Mouse (Mus musculus): ENCODE data around the gene Sec14l2. TPM values are rescaled to one million over a fixed set of nuclear protein-coding genes. Genes with fewer than 3 reads are reported as not detected.
A peak's percentile ranks its signal among the peaks of the same experiment; 100 is the strongest.

Sec14l2 gene
- total and polyA plus RNA-seq, 3 experiments, result 16.7 to 24.2 (median 21.5) TPM

GRCm38 (mm10) chr11:4127059-4127458 is 3.8 kb upstream of the Sec14l2 start:
- Histone ChIP-seq H3K27me3 (replicated peaks) (no peaks in the 10 kb centered on the region), H3K4me1 (ENCODE audit: control insufficient read depth in 1 of 2, insufficient read depth in 2 of 2) (peaks cover 4 to 9% of the 10 kb centered on the region in 2 experiments), H3K27ac (ENCODE audit: insufficient read depth, low read depth) (no peak overlapping the region), H3K4me2 (ENCODE audit: insufficient read depth, low read depth, poor library complexity, severe bottlenecking) (no peak overlapping the region), H3K9me3 (replicated peaks; ENCODE audit: low read length) (peaks cover 22% of the 10 kb centered on the region), H3K9ac (ENCODE audit: insufficient read depth, low read depth) (no peak overlapping the region), H3K36me3 (replicated peaks in 1 of 2; ENCODE audit: control insufficient read depth in 1 of 2, insufficient read depth in 1 of 2, low read length in 1 of 2) (no peaks in the 10 kb centered on the region), H3K79me2 (replicated peaks; ENCODE audit: control insufficient read depth, extremely low read depth, insufficient read depth, poor library complexity, severe bottlenecking) (no peaks in the 10 kb centered on the region), H3K4me3 (replicated peaks in 1 of 3; ENCODE audit: low read depth in 2 of 3, low read length in 2 of 3, poor library complexity in 1 of 3) (no peak overlapping the region)
- no peak for DNase-seq (ENCODE audit: extremely low read depth)
- dilution Hi-C loops (cut with MboI; ENCODE audit: extremely low pct_ligation_motif_present, extremely low pct_unique_long_range_greater_than_20kb, low sequenced_read_pairs), result no loop called here
- in situ Hi-C loops (cut with MboI; ENCODE audit: low pct_ligation_motif_present, low pct_unique_long_range_greater_than_20kb, low sequenced_read_pairs), result no loop called here
- no peak for TF ChIP-seq POLR2A (IDR thresholded peaks at IDR 0.05; ENCODE audit: low read depth, low read length)
- no peak for TF ChIP-seq ZMIZ1 (IDR thresholded peaks at IDR 0.05; ENCODE audit: low read depth, low read length)
- TF ChIP-seq SIN3A (IDR thresholded peaks at IDR 0.05; ENCODE audit: low read length), result no peak
- TF ChIP-seq MXI1 (IDR thresholded peaks at IDR 0.05; ENCODE audit: low read depth, low read length), result no peak
- TF ChIP-seq USF2 (conservative IDR thresholded peaks at IDR 0.05; ENCODE audit: low read depth, low read length), result no peak
- peak; percentile 25 to 51; a peak in 3 of 4 replicates for TF ChIP-seq CTCF (conservative IDR thresholded peaks at IDR 0.05 in 1 of 2, IDR thresholded peaks at IDR 0.05 in 1 of 2; ENCODE audit: low read depth in 2 of 2, low read length in 2 of 2)
- no peak for TF ChIP-seq ZNF384 (IDR thresholded peaks at IDR 0.05; ENCODE audit: low read depth, low read length)
- no peak for TF ChIP-seq JUND (conservative IDR thresholded peaks at IDR 0.05; ENCODE audit: low read depth, low read length)
- TF ChIP-seq ETS1 (conservative IDR thresholded peaks at IDR 0.05; ENCODE audit: low read depth, low read length), result no peak
- no peak for TF ChIP-seq JUN (IDR thresholded peaks at IDR 0.05; ENCODE audit: insufficient read depth, low read depth, low read length)
- peak; percentile 25 for TF ChIP-seq RAD21 (IDR thresholded peaks at IDR 0.05; ENCODE audit: low read depth, low read length)
- TF ChIP-seq MAFK (IDR thresholded peaks at IDR 0.05; ENCODE audit: insufficient replicate concordance, low read length), result no peak

DNA sequence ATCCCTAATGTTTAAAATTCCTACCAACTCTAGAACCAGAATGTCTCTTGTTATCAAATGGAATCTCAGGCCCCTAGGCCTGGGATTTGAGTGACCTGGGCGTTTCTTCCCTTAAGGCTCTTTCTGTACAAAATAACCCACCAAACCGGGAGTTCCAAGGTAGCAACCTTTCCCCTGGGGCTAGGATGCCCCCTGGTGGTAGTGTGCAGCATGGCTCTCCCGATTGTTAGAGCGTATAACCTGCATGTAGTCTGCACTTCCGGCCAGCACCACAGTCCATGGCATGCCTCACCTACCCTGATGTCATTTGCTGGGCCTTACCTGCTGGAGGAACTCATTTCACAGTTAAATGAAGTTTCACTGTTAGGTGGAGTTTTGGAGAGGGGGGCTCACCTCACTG is 707 bp upstream of the Sec14l2 start:
- in situ Hi-C loops (cut with MboI; ENCODE audit: low pct_ligation_motif_present, low pct_unique_long_range_greater_than_20kb, low sequenced_read_pairs), result no loop called here
- Histone ChIP-seq H3K36me3 (replicated peaks in 1 of 2; ENCODE audit: control insufficient read depth in 1 of 2, insufficient read depth in 1 of 2, low read length in 1 of 2) (peaks cover 4 to 24% of the 10 kb centered on the region in 2 experiments), H3K9me3 (replicated peaks; ENCODE audit: low read length) (peaks cover 22% of the 10 kb centered on the region), H3K9ac (ENCODE audit: insufficient read depth, low read depth) (peak overlapping the region; percentile 95), H3K27me3 (replicated peaks) (no peaks in the 10 kb centered on the region), H3K4me3 (replicated peaks in 1 of 3; ENCODE audit: low read depth in 2 of 3, low read length in 2 of 3, poor library complexity in 1 of 3) (peak overlapping the region in 2 of 3 experiments; percentile 58 to 79), H3K4me1 (ENCODE audit: control insufficient read depth in 1 of 2, insufficient read depth in 2 of 2) (peaks cover 8 to 24% of the 10 kb centered on the region in 2 experiments), H3K27ac (ENCODE audit: insufficient read depth, low read depth) (peak overlapping the region; percentile 88; the same call in 1 of the 2 replicates), H3K4me2 (ENCODE audit: insufficient read depth, low read depth, poor library complexity, severe bottlenecking) (peak overlapping the region; percentile 21), H3K79me2 (replicated peaks; ENCODE audit: control insufficient read depth, extremely low read depth, insufficient read depth, poor library complexity, severe bottlenecking) (no peaks in the 10 kb centered on the region)
- peak; percentile 98 to 99 for TF ChIP-seq CTCF (conservative IDR thresholded peaks at IDR 0.05 in 1 of 2, IDR thresholded peaks at IDR 0.05 in 1 of 2; ENCODE audit: low read depth in 2 of 2, low read length in 2 of 2)
- no peak for TF ChIP-seq ETS1 (conservative IDR thresholded peaks at IDR 0.05; ENCODE audit: low read depth, low read length)
- no peak for TF ChIP-seq MAFK (IDR thresholded peaks at IDR 0.05; ENCODE audit: insufficient replicate concordance, low read length)
- TF ChIP-seq NELFE (IDR thresholded peaks at IDR 0.05; ENCODE audit: low read depth, low read length), result no peak
- TF ChIP-seq MXI1 (IDR thresholded peaks at IDR 0.05; ENCODE audit: low read depth, low read length), result peak; percentile 55; the same call in 1 of the 2 replicates
- TF ChIP-seq TBP (conservative IDR thresholded peaks at IDR 0.05; ENCODE audit: low read depth, low read length), result no peak
- TF ChIP-seq SMC3 (IDR thresholded peaks at IDR 0.05; ENCODE audit: low read depth, low read length), result peak; percentile 86
- TF ChIP-seq IRF4 (IDR thresholded peaks at IDR 0.05; ENCODE audit: low read depth, low read length), result peak; percentile 92
- peak; percentile 90 for TF ChIP-seq RAD21 (IDR thresholded peaks at IDR 0.05; ENCODE audit: low read depth, low read length)
- no peak for TF ChIP-seq E2F4 (IDR thresholded peaks at IDR 0.05; ENCODE audit: insufficient replicate concordance, low read depth, low read length)
- TF ChIP-seq GABPA (IDR thresholded peaks at IDR 0.05; ENCODE audit: insufficient replicate concordance, low read depth, low read length), result no peak
- no peak for TF ChIP-seq ZC3H11A (IDR thresholded peaks at IDR 0.05; ENCODE audit: low read depth, low read length)
- no peak for TF ChIP-seq JUN (IDR thresholded peaks at IDR 0.05; ENCODE audit: insufficient read depth, low read depth, low read length)
- peak; percentile 73; the same call in 1 of the 2 replicates for TF ChIP-seq MAX (IDR thresholded peaks at IDR 0.05; ENCODE audit: low read length)
- no peak for TF ChIP-seq MAZ (IDR thresholded peaks at IDR 0.05; ENCODE audit: low read depth, low read length)
- TF ChIP-seq ZKSCAN1 (IDR thresholded peaks at IDR 0.05; ENCODE audit: borderline replicate concordance, low read depth, low read length), result no peak
- peak; percentile 42; the same call in 1 of the 2 replicates for TF ChIP-seq MEF2A (IDR thresholded peaks at IDR 0.05; ENCODE audit: borderline replicate concordance, low read depth, low read length)
- 0 out of 2 replicates have a peak, but pooled peaks have one; percentile 32 for TF ChIP-seq KAT2A (IDR thresholded peaks at IDR 0.05; ENCODE audit: insufficient replicate concordance, low read length)
- no peak for TF ChIP-seq POLR2A (IDR thresholded peaks at IDR 0.05; ENCODE audit: low read depth, low read length)
- TF ChIP-seq ELF1 (IDR thresholded peaks at IDR 0.05; ENCODE audit: low read depth, low read length), result peak; percentile 82
- no peak for TF ChIP-seq RCOR1 (conservative IDR thresholded peaks at IDR 0.05; ENCODE audit: low read depth, low read length)
- TF ChIP-seq HCFC1 (IDR thresholded peaks at IDR 0.05; ENCODE audit: low read depth, low read length), result peak; percentile 43
- no peak for TF ChIP-seq USF2 (conservative IDR thresholded peaks at IDR 0.05; ENCODE audit: low read depth, low read length)
- no peak for TF ChIP-seq ZNF384 (IDR thresholded peaks at IDR 0.05; ENCODE audit: low read depth, low read length)
- no peak for TF ChIP-seq ZMIZ1 (IDR thresholded peaks at IDR 0.05; ENCODE audit: low read depth, low read length)
- peak; percentile 23; the same call in 1 of the 2 replicates for TF ChIP-seq BHLHE40 (IDR thresholded peaks at IDR 0.05; ENCODE audit: low read depth, low read length)
- TF ChIP-seq CHD1 (IDR thresholded peaks at IDR 0.05; ENCODE audit: low read depth, low read length), result no peak
- TF ChIP-seq MYC (IDR thresholded peaks at IDR 0.05; ENCODE audit: low read depth, low read length), result peak; percentile 84
- peak; percentile 94 for DNase-seq (ENCODE audit: extremely low read depth)
- dilution Hi-C loops (cut with MboI; ENCODE audit: extremely low pct_ligation_motif_present, extremely low pct_unique_long_range_greater_than_20kb, low sequenced_read_pairs), result no loop called here

Data from CH12.LX (cell line).